Mouse (Mus musculus): Measurements from ENCODE around the gene Gas2. TPM values are rescaled to one million over a fixed set of nuclear protein-coding genes. Genes with fewer than 3 reads are reported as not detected.

The Gas2 gene
- total RNA-seq, 2 experiments from 2014 or later: 3.7 to 4.2 TPM

Other genes with a start within 250 kb of the Gas2 start
- not detected for gene Slc17a6, start 240.0 kb upstream of the Gas2 start, total RNA-seq (2021)
- gene Fancf, start 252 bp downstream of the Gas2 start, total RNA-seq (2021): 1 to 10 TPM; 1.3 to 1.5 TPM
- gene Svip, start 144.0 kb downstream of the Gas2 start, total RNA-seq (2021): 10 to 100 TPM; 26.4 to 28.3 TPM
- not detected for gene 1700015G11Rik, start 153.7 kb downstream of the Gas2 start, total RNA-seq (2021)